Mouse (Mus musculus) lung, embryonic 15.5 days (tissue): ENCODE measurements around the gene Gm9918. TPM values are rescaled to one million over a fixed set of nuclear protein-coding genes. Genes with fewer than 3 reads are reported as not detected.

Source experiments
- ATAC-seq: fragments of 200-750 bp; cut with Nextera tagmentation; 2 replicates; pipeline ENCODE4 v1.8.0; 2017; ENCODE audit warnings: moderate number of reproducible peaks, borderline replicate concordance; ENCODE audit not compliant: low FRiP score, low TSS enrichment; ENCODE audit errors: extremely low read depth
- H3K27ac ChIP-seq: fragments of 300-500 bp; sonication (generic); 2 replicates; pipeline ENCODE4 v1.5.1; 2015; ENCODE audit warnings: moderate library complexity, mild to moderate bottlenecking, inconsistent platforms
- H3K27me3 ChIP-seq: fragments of 300-500 bp; sonication (generic); 2 replicates; pipeline ENCODE4 v1.6.1; 2015; ENCODE audit warnings: inconsistent platforms
- H3K36me3 ChIP-seq: fragments of 300-500 bp; sonication (generic); 2 replicates; pipeline ENCODE4 v1.6.1; 2015; ENCODE audit warnings: inconsistent platforms
- H3K4me1 ChIP-seq: fragments of 300-500 bp; sonication (generic); 2 replicates; pipeline ENCODE4 v1.6.1; 2015; ENCODE audit warnings: inconsistent platforms
- H3K4me2 ChIP-seq: fragments of 300-500 bp; sonication (generic); 2 replicates; pipeline ENCODE4 v1.6.1; 2015; ENCODE audit warnings: inconsistent platforms, mild to moderate bottlenecking, moderate library complexity
- H3K4me3 ChIP-seq: fragments of 300-500 bp; sonication (generic); 2 replicates; pipeline ENCODE4 v1.5.1; 2015; ENCODE audit warnings: mild to moderate bottlenecking, inconsistent platforms
- H3K9ac ChIP-seq: fragments of 300-500 bp; sonication (generic); 2 replicates; pipeline ENCODE4 v1.6.1; 2015; ENCODE audit warnings: inconsistent platforms
- H3K9me3 ChIP-seq: fragments of 300-500 bp; sonication (generic); 2 replicates; pipeline ENCODE4 v1.6.1; 2016; ENCODE audit warnings: inconsistent platforms
- WGBS: fragments of 180-500 bp; shearing (Covaris S2); methylation state at CpG from one replicate; pipeline ENCODE4 v1.1.7; 2015; 5-methylcytosine and 5-hydroxymethylcytosine counted together
- polyA plus RNA-seq: library from polyadenylated mRNA; unstranded; fragments of >200 nt; fragmentation: Nextera tagmentation; extraction: Ambion mirVana; gene quantifications from 2 replicates; pipeline ENCODE4 v1.2.1, GENCODE M21; 2015

Gm9918 gene
- polyA plus RNA-seq, 1 experiment from 2014 or later, result 0.57 TPM

DNA sequence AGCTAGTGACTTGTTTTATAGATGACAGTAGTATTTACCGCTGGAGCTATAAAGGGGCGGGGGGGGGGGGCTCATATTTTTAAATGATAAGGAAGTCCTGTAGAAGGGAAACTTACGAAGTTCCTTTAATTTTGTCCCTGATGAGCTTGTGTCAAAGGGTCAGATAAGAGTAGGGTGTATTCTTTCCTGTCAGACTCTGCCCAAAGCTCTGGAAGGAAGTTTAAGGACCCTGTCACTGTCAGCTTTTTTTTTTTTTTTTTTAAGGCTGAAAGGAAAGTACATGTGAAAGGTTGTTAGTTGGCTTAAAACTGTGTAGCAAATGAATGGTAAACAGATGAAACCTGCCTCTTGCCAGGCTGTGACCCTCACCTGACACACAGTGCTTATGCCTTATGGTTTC is 13.3 kb downstream of the Gm9918 start:
- Histone ChIP-seq H3K4me3 (no peak overlapping the region), H3K27me3 (no peaks in the 10 kb centered on the region), H3K36me3 (peaks cover 9% of the 10 kb centered on the region), H3K4me2 (no peak overlapping the region), H3K27ac (no peak overlapping the region), H3K9me3 (no peaks in the 10 kb centered on the region), H3K9ac (no peak overlapping the region), H3K4me1 (peaks cover 25% of the 10 kb centered on the region)
- 54% methylated on average over 3 of the region's 3 CpGs for WGBS
- no peak for ATAC-seq

GRCm38 (mm10) chr15:102287395-102287794 is 17.0 kb downstream of the Gm9918 start:
- peaks cover 10% of the 10 kb centered on the region; the same call in 1 of the 2 replicates for H3K4me1 ChIP-seq
- H3K36me3 ChIP-seq, result no peaks in the 10 kb centered on the region
- H3K27me3 ChIP-seq, result no peaks in the 10 kb centered on the region
- no peaks in the 10 kb centered on the region for H3K9me3 ChIP-seq
- no peak overlapping the region for H3K27ac ChIP-seq
- no peak overlapping the region for H3K4me2 ChIP-seq
- H3K4me3 ChIP-seq, result no peak overlapping the region
- ATAC-seq, result no peak
- H3K9ac ChIP-seq, result no peak overlapping the region

- 6% methylated on average over 25 of the region's 25 CpGs for WGBS
- ATAC-seq, result peak; percentile 99
- H3K27me3 ChIP-seq, result no peaks in the 10 kb centered on the region
- peak within 1 kb of the TSS; percentile 62 for H3K9ac ChIP-seq
- peak within 1 kb of the TSS; percentile 82 for H3K4me2 ChIP-seq
- peaks cover 25% of the 10 kb centered on the region for H3K36me3 ChIP-seq
- peak within 1 kb of the TSS; percentile 82 for H3K4me3 ChIP-seq
- peak within 1 kb of the TSS; percentile 7 for H3K27ac ChIP-seq
- peaks cover 10% of the 10 kb centered on the region for H3K4me1 ChIP-seq
- no peaks in the 10 kb centered on the region for H3K9me3 ChIP-seq
Observed at GRCm38 (mm10) chr15:102295633-102296367, 25.4 kb downstream of the Gm9918 start, which contains the start of gene Espl1. Espl1 (plus strand) TSS chr15:102296266.

- Histone ChIP-seq H3K4me3 (peak overlapping the region; percentile 82), H3K4me1 (peaks cover 10% of the 10 kb centered on the region), H3K4me2 (peak overlapping the region; percentile 82), H3K9me3 (no peaks in the 10 kb centered on the region), H3K9ac (peak overlapping the region; percentile 62), H3K27ac (no peak overlapping the region; the same call in none of the 2 replicates), H3K36me3 (peaks cover 31% of the 10 kb centered on the region), H3K27me3 (no peaks in the 10 kb centered on the region)
- 3% methylated on average over 24 of the region's 24 CpGs for WGBS
- no peak; the same call in 1 of the 2 replicates for ATAC-seq
Observed at GRCm38 (mm10) chr15:102296368-102297006, 26.1 kb downstream of the Gm9918 start.

- Histone ChIP-seq H3K9ac (no peak overlapping the region), H3K9me3 (no peaks in the 10 kb centered on the region), H3K27me3 (no peaks in the 10 kb centered on the region), H3K36me3 (peaks cover 83% of the 10 kb centered on the region), H3K4me2 (no peak overlapping the region), H3K27ac (no peak overlapping the region), H3K4me1 (0 out of 2 replicates have a peak, but pooled peaks cover 2% of the 10 kb centered on the region), H3K4me3 (no peak overlapping the region)
- peak; percentile 52; the same call in 1 of the 2 replicates for ATAC-seq
- 51% methylated on average over 6 of the region's 6 CpGs for WGBS
Observed at GRCm38 (mm10) chr15:102302542-102302941, 32.2 kb downstream of the Gm9918 start.

- WGBS, result 77% methylated on average over 9 of the region's 9 CpGs
- Histone ChIP-seq H3K4me3 (no peak overlapping the region), H3K4me2 (no peak overlapping the region), H3K9me3 (no peaks in the 10 kb centered on the region), H3K9ac (no peak overlapping the region), H3K36me3 (peaks cover 87% of the 10 kb centered on the region), H3K4me1 (peaks cover 7% of the 10 kb centered on the region), H3K27ac (0 out of 2 replicates have a peak overlapping the region, but pooled peaks have one; percentile 12), H3K27me3 (no peaks in the 10 kb centered on the region)
- no peak for ATAC-seq
Observed at GRCm38 (mm10) chr15:102308717-102309116, 38.4 kb downstream of the Gm9918 start.

DNA sequence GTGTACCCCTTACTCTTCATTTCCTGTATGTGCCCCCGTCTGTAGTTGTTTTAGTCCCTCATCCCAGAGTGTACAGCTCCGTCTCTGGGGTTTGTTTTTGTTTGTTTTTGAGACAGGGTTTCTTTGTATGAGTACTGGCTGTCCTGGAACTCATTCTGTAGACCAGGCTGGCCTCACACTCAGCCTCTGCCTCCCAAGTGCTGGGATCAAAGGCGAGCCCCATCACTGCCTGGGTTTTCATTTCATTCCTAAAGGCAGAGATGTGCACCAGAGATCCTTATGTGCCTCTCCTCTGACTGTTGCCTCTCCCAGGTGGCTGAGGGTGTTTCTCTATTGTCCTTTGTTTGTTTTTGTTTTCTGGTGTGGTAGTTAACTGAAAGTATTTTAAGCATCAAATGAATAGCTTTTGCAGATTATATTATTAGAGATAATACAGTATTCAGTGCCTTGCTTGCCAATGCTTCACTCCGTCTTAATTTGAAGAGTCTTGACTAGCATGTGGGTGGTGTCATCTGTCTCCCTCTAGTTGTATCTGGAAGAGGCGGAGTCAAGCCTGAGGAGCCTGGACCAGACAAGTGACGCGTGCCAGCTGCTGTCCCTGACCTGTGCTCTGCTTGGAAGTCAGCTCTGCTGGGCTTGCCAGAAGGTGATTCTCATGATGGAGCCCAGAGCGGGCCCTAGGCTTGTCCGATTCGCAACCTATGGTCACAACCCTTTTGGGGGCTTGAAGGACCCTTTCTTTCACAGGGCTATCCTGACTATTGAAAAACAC is 39.9 kb downstream of the Gm9918 start:
- Histone ChIP-seq H3K27me3 (no peaks in the 10 kb centered on the region), H3K9ac (no peak overlapping the region), H3K9me3 (no peaks in the 10 kb centered on the region), H3K4me1 (peaks cover 7% of the 10 kb centered on the region), H3K4me2 (no peak overlapping the region), H3K27ac (peak overlapping the region; percentile 69), H3K36me3 (peaks cover 87% of the 10 kb centered on the region), H3K4me3 (no peak overlapping the region)
- 43% methylated on average over 10 of the region's 10 CpGs for WGBS
- ATAC-seq, result peak; percentile 93

DNA sequence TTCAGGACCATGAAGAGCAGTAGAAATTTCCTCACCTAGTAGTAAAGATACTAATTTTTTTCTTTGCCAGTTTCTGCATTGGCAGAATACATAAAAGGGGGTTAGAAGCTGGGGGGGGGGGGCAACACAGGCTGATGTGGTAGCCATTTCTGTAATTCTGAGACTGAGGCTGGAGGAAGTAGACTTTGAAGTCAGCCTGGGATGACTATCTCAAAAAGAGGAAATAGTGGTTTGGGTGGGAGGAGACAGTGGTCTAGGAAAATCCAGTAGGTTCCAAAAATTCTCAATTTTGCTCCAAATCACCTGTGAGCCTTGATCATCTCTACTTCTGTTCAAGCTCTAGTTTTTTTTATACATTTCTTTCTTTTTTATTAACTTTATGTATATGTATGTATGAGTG is 41.1 kb downstream of the Gm9918 start:
- 0 out of 2 replicates have a peak overlapping the region, but pooled peaks have one; percentile 17 for H3K27ac ChIP-seq
- no peaks in the 10 kb centered on the region for H3K27me3 ChIP-seq
- no peaks in the 10 kb centered on the region for H3K9me3 ChIP-seq
- H3K4me1 ChIP-seq, result peaks cover 7% of the 10 kb centered on the region
- H3K4me3 ChIP-seq, result no peak overlapping the region
- H3K36me3 ChIP-seq, result peaks cover 87% of the 10 kb centered on the region
- no peak overlapping the region for H3K9ac ChIP-seq
- ATAC-seq, result no peak
- H3K4me2 ChIP-seq, result no peak overlapping the region

DNA sequence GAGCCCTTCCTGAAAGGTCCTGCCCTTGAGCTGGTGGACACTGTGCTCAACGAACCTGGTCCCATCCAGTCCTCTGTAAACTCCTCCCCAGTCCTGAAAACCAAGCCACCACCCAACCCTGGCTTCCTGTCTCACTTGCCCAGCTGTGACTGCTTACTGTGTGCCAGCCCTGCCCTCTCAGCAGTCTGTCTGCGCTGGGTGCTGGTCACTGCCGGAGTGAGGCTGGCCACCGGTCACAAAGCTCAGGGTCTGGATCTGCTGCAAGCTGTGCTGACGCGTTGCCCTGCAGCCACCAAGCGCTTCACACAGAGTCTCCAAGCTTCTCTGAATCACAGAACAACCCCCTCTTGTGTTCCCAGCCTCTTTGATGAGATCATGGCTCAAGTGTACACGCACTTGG is 44.9 kb downstream of the Gm9918 start:
- Histone ChIP-seq H3K27me3 (no peaks in the 10 kb centered on the region), H3K9me3 (no peaks in the 10 kb centered on the region), H3K4me1 (no peaks in the 10 kb centered on the region), H3K4me2 (no peak overlapping the region), H3K27ac (no peak overlapping the region), H3K4me3 (no peak overlapping the region), H3K36me3 (peaks cover 89% of the 10 kb centered on the region), H3K9ac (no peak overlapping the region)
- no peak for ATAC-seq
- WGBS, result 84% methylated on average over 8 of the region's 8 CpGs

GRCm38 (mm10) chr15:102316263-102316662 is 45.9 kb downstream of the Gm9918 start:
- Histone ChIP-seq H3K27ac (no peak overlapping the region), H3K27me3 (no peaks in the 10 kb centered on the region), H3K36me3 (peaks cover 91% of the 10 kb centered on the region), H3K9me3 (no peaks in the 10 kb centered on the region), H3K4me3 (no peak overlapping the region), H3K9ac (no peak overlapping the region), H3K4me1 (no peaks in the 10 kb centered on the region), H3K4me2 (no peak overlapping the region)
- WGBS, result 84% methylated on average over 6 of the region's 6 CpGs
- no peak for ATAC-seq
